Mouse (Mus musculus): ENCODE measurements around the gene Prss8. TPM values are rescaled to one million over a fixed set of nuclear protein-coding genes. Genes with fewer than 3 reads are reported as not detected.

Gene Prss8
- total RNA-seq (2014; rRNA removed) (0.90 and 2.7 TPM in 2 replicates), polyA plus RNA-seq (2015; fragmentation: Nextera tagmentation; extraction: Ambion mirVana) (0.37 and 0.69 TPM in 2 replicates)

GRCm38 (mm10) chr7:127929923-127930322 lies at the start of gene Prss8:
Prss8 (minus strand) TSS chr7:127930104.
- Histone ChIP-seq H3K4me3 (ENCODE audit: low read depth, low read length) (no peak within 1 kb of the TSS), H3K36me3 (ENCODE audit: insufficient read depth, low read length) (peaks cover 13% of the 10 kb centered on the region; the same call in 1 of the 2 replicates), H3K9me3 (ENCODE audit: low read length) (no peaks in the 10 kb centered on the region), H3K27ac (ENCODE audit: low read depth, low read length) (no peak within 1 kb of the TSS), H3K27me3 (ENCODE audit: insufficient read depth, low read length) (peaks cover 11% of the 10 kb centered on the region; the same call in 1 of the 2 replicates), H3K4me2 (ENCODE audit: low read depth, low read length, poor library complexity, severe bottlenecking) (0 out of 2 replicates have a peak within 1 kb of the TSS, but pooled peaks have one; percentile 16), H3K9ac (replicated peaks; ENCODE audit: low read length, poor library complexity, severe bottlenecking) (no peak within 1 kb of the TSS; the same call in 1 of the 2 replicates), H3K4me1 (ENCODE audit: insufficient read depth, low read length) (no peaks in the 10 kb centered on the region)
- 23% methylated on average over 6 of the region's 6 CpGs for WGBS
- ATAC-seq (ENCODE audit: low FRiP score) (no peak), DNase-seq (ENCODE audit: low spot score) (no peak)
- no peak for TF ChIP-seq CTCF (IDR thresholded peaks at IDR 0.05)

GRCm38 (mm10) chr7:127978856-127979255 lies 49.0 kb upstream of the Prss8 start:
- Histone ChIP-seq H3K4me1 (ENCODE audit: insufficient read depth, low read length) (no peaks in the 10 kb centered on the region), H3K9ac (replicated peaks; ENCODE audit: low read length, poor library complexity, severe bottlenecking) (no peak overlapping the region), H3K4me3 (ENCODE audit: low read depth, low read length) (no peak overlapping the region), H3K27ac (ENCODE audit: low read depth, low read length) (no peak overlapping the region), H3K36me3 (ENCODE audit: insufficient read depth, low read length) (peaks cover 60% of the 10 kb centered on the region), H3K4me2 (ENCODE audit: low read depth, low read length, poor library complexity, severe bottlenecking) (no peak overlapping the region), H3K9me3 (ENCODE audit: low read length) (no peaks in the 10 kb centered on the region), H3K27me3 (ENCODE audit: insufficient read depth, low read length) (no peaks in the 10 kb centered on the region)
- WGBS: 93% methylated on average over 2 of the region's 2 CpGs
- no peak for TF ChIP-seq CTCF (IDR thresholded peaks at IDR 0.05)
- ATAC-seq (ENCODE audit: low FRiP score): no peak
- DNase-seq (ENCODE audit: low spot score): no peak

DNA sequence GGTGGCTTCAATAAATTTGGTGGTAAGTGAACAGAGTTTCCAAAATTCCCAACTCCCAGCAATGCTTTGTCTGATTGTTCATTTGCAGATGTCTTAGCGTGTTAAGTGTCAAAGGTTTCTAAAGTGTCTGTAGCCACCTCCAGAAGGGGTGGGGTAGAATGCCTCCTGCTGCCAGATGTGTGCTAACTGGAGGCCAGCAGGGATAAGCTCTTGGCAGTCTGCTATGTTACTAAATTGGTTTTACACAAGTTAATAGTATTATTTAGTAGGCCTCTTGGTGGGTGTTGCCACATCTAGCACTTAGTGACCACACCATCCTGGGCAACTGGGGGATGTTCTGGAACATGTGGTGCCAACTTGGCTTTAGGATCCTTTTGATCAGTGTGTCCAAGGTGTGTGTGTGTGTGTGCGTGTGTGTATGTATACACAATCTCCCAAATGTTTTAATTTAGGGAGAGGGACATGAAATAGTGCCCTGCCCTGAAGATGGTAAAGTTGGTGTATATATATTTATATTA lies 44.6 kb upstream of the Prss8 start:
- 87% methylated on average over 2 of the region's 2 CpGs for WGBS
- H3K27ac ChIP-seq (ENCODE audit: low read depth, low read length): no peak overlapping the region
- H3K9me3 ChIP-seq (ENCODE audit: low read length): no peaks in the 10 kb centered on the region
- no peak for TF ChIP-seq CTCF (IDR thresholded peaks at IDR 0.05)
- no peak overlapping the region for H3K4me3 ChIP-seq (ENCODE audit: low read depth, low read length)
- no peak for ATAC-seq (ENCODE audit: low FRiP score)
- no peaks in the 10 kb centered on the region for H3K27me3 ChIP-seq (ENCODE audit: insufficient read depth, low read length)
- H3K36me3 ChIP-seq (ENCODE audit: insufficient read depth, low read length): peaks cover 67% of the 10 kb centered on the region
- H3K4me1 ChIP-seq (ENCODE audit: insufficient read depth, low read length): no peaks in the 10 kb centered on the region
- no peak overlapping the region for H3K4me2 ChIP-seq (ENCODE audit: low read depth, low read length, poor library complexity, severe bottlenecking)
- DNase-seq (ENCODE audit: low spot score): no peak
- no peak overlapping the region for H3K9ac ChIP-seq (replicated peaks; ENCODE audit: low read length, poor library complexity, severe bottlenecking)

DNA sequence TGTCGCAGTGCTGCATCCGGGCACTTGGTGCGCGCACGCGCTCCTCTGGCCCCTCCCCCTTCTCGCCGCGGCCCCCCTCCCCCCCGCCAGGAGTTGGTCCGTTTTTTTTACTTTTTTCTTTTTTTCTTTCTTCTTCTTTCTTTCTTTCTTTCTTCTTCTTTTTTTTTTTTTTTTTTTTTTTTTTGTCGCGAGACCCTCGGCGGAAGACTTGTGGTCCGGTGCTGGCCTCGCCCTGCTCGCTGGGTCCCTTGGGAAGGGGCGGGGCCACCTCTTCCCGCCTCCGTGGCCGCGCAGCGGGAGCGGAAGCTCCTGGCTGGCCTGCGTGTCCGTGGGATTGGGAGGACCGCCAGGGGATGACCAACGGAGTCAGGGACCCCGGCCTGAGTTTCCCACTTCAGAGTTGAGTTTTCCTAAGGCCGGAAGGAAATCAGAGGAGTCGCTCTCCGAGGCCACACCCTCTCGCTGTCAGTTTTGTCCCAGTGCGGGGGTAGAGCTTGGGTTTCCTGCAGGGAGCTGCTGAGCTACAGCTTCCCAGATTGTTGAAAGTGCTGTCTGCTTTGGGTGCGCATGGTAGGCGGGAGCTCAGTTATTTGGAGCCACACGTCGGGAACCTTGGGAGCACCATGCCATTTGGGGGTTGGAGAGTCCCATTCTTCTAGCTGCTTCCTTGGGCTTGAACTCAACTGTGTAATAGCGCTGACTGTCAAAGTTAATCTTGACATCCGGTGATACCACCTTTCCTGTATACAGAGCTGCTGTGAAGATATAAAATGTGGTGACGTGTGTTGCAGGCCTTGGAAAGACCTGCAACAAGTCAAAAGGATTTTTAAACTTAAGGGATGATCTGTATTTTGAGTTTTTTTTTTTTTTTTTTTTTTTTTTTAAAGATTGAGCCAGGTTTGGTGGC lies 38.3 kb upstream of the Prss8 start:
- peak; percentile 74 for DNase-seq (ENCODE audit: low spot score)
- no peak for ATAC-seq (ENCODE audit: low FRiP score)
- Histone ChIP-seq H3K36me3 (ENCODE audit: insufficient read depth, low read length) (peaks cover 23% of the 10 kb centered on the region), H3K9me3 (ENCODE audit: low read length) (no peaks in the 10 kb centered on the region), H3K4me2 (ENCODE audit: low read depth, low read length, poor library complexity, severe bottlenecking) (peak overlapping the region; percentile 75), H3K27me3 (ENCODE audit: insufficient read depth, low read length) (no peaks in the 10 kb centered on the region), H3K4me3 (ENCODE audit: low read depth, low read length) (peak overlapping the region; percentile 59), H3K27ac (ENCODE audit: low read depth, low read length) (peak overlapping the region; percentile 97), H3K4me1 (ENCODE audit: insufficient read depth, low read length) (no peaks in the 10 kb centered on the region), H3K9ac (replicated peaks; ENCODE audit: low read length, poor library complexity, severe bottlenecking) (peak overlapping the region; percentile 93)
- no peak for TF ChIP-seq CTCF (IDR thresholded peaks at IDR 0.05)
- 1% methylated on average over 37 of the region's 42 CpGs for WGBS

DNA sequence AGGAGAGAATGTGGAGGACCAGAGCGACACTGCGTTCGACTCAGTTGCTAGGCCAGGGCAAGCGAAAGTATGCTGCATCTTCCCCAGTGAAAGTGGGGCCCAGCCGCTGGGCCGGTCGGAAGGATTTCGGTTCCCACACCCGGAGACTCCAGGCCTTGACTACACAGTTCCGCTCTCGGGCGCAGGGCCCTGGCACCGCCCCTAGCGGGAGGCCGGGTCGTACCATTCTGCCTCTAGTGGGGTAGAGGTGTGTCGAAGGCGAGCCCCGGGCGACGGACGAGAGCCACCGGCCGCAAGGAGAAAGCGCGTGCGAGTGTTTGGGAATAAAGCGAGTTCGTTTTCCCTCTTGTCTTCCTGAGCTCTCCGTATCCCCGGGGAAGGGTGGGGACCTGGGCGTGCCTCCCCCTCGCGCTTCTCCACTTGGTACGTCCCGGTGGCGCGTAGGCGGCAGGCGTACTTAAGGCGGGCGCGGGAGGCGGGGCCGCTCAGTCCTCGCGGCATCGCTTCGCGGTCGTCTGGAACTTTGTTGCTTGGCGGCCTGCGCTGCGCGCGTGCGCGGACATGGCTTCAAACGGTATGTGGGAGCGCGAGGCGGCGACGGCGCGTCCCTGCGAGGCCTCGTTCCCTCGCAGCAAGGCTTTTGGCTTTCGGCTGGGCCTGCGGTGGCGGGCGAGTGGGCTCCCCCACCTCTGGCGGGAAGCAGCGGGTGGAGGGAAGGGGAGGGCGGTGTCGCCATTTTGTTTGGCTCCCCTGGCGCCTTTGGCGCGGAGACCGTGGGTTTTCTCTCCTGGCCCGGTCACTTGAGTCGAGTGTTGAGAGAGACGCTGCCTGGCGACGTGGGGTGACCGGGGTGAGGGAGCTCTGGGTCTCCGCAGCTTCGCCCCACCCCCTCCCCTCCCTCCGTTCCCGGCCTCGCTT lies 37.4 kb upstream of the Prss8 start, which contains the start of gene Fus:
Gene Fus, plus strand, starts transcription at position 454 of the 918 bp plus-strand sequence.
- H3K4me2 ChIP-seq (ENCODE audit: low read depth, low read length, poor library complexity, severe bottlenecking): peak within 1 kb of the TSS; percentile 75
- H3K27ac ChIP-seq (ENCODE audit: low read depth, low read length): peak within 1 kb of the TSS; percentile 97
- TF ChIP-seq CTCF (IDR thresholded peaks at IDR 0.05): peak; percentile 45
- no peaks in the 10 kb centered on the region for H3K27me3 ChIP-seq (ENCODE audit: insufficient read depth, low read length)
- WGBS: under 1% methylated on average over 85 of the region's 92 CpGs
- peak within 1 kb of the TSS; percentile 93 for H3K9ac ChIP-seq (replicated peaks; ENCODE audit: low read length, poor library complexity, severe bottlenecking)
- peak within 1 kb of the TSS; percentile 59 for H3K4me3 ChIP-seq (ENCODE audit: low read depth, low read length)
- ATAC-seq (ENCODE audit: low FRiP score) (peak; percentile 96), DNase-seq (ENCODE audit: low spot score) (peak; percentile 96)
- no peaks in the 10 kb centered on the region for H3K4me1 ChIP-seq (ENCODE audit: insufficient read depth, low read length)
- peaks cover 13% of the 10 kb centered on the region for H3K36me3 ChIP-seq (ENCODE audit: insufficient read depth, low read length)
- H3K9me3 ChIP-seq (ENCODE audit: low read length): no peaks in the 10 kb centered on the region

Data from midbrain, postnatal 0 days (tissue).